Mouse (Mus musculus) olfactory bulb, adult 2 months (tissue): ENCODE measurements around the gene Ampd1. TPM values are rescaled to one million over a fixed set of nuclear protein-coding genes. Genes with fewer than 3 reads are reported as not detected.

Experiments
- H3K27ac ChIP-seq: fragments of 200-500 bp; 2 replicates; pipeline ENCODE4 v1.5.1; 2012; ENCODE audit warnings: low read depth, low read length; ENCODE audit not compliant: insufficient read depth
- H3K4me1 ChIP-seq: fragments of 200-500 bp; 2 replicates; pipeline ENCODE4 v1.6.1; 2012; ENCODE audit warnings: low read length; ENCODE audit not compliant: control insufficient read depth, insufficient read depth
- H3K4me3 ChIP-seq: fragments of 200-500 bp; 2 replicates; pipeline ENCODE4 v1.5.1; 2012; ENCODE audit warnings: mild to moderate bottlenecking, low read depth, low read length, moderate library complexity; ENCODE audit not compliant: insufficient read depth
- CTCF ChIP-seq: fragments of 200-500 bp; IDR thresholded peaks from 2 replicates; pipeline ENCODE4 v1.5.1; 2012; ENCODE audit warnings: low read depth, mild to moderate bottlenecking, low read length, moderate library complexity; ENCODE audit not compliant: insufficient read depth
- POLR2A ChIP-seq: fragments of 200-500 bp; IDR thresholded peaks from 2 replicates; pipeline ENCODE4 v1.6.1; 2012; ENCODE audit warnings: mild to moderate bottlenecking, low read depth, low read length, moderate library complexity; ENCODE audit not compliant: insufficient read depth
- WGBS: fragments of 180-500 bp; shearing (Covaris S2); methylation state at CpG from one replicate; pipeline ENCODE4 v1.1.7; 2018; 5-methylcytosine and 5-hydroxymethylcytosine counted together
- polyA plus RNA-seq: library from polyadenylated mRNA; stranded (reverse); fragments of >200 nt; gene quantifications from 2 replicates; pipeline ENCODE4 v1.2.4, GENCODE M21; 2012; ENCODE audit warnings: low replicate concordance; ENCODE audit not compliant: missing spikeins, insufficient read depth, insufficient read length

Ampd1 gene
- polyA plus RNA-seq, 1 experiment, result not detected

GRCm38 (mm10) chr3:103075871-103076270 is 2.1 kb downstream of the Ampd1 start:
- Histone ChIP-seq H3K4me1 (no peaks in the 10 kb centered on the region), H3K4me3 (no peak overlapping the region), H3K27ac (no peak overlapping the region)
- 89% methylated on average over 9 of the region's 9 CpGs for WGBS
- TF ChIP-seq POLR2A (no peak), CTCF (no peak)

- Histone ChIP-seq H3K4me3 (no peak overlapping the region), H3K27ac (no peak overlapping the region), H3K4me1 (no peaks in the 10 kb centered on the region)
- TF ChIP-seq CTCF (no peak), POLR2A (no peak)
- 92% methylated on average over 9 of the region's 9 CpGs for WGBS
Measured at GRCm38 (mm10) chr3:103076476-103076875, 2.7 kb downstream of the Ampd1 start.

- Histone ChIP-seq H3K4me1 (no peaks in the 10 kb centered on the region), H3K27ac (no peak overlapping the region), H3K4me3 (no peak overlapping the region)
- 79% methylated on average over 9 of the region's 9 CpGs for WGBS
- TF ChIP-seq CTCF (no peak), POLR2A (no peak)
Measured at GRCm38 (mm10) chr3:103079301-103079700, 5.5 kb downstream of the Ampd1 start.

- 69% methylated on average over 11 of the region's 11 CpGs for WGBS
- TF ChIP-seq CTCF (no peak), POLR2A (no peak)
- Histone ChIP-seq H3K4me1 (no peaks in the 10 kb centered on the region), H3K4me3 (no peak overlapping the region), H3K27ac (no peak overlapping the region)
Measured at GRCm38 (mm10) chr3:103081051-103081450, 7.2 kb downstream of the Ampd1 start.

GRCm38 (mm10) chr3:103081861-103082453 is 8.1 kb downstream of the Ampd1 start:
- no peak overlapping the region for H3K4me3 ChIP-seq
- H3K27ac ChIP-seq, result no peak overlapping the region
- TF ChIP-seq CTCF (no peak), POLR2A (no peak)
- no peaks in the 10 kb centered on the region for H3K4me1 ChIP-seq
- WGBS, result 89% methylated on average over 17 of the region's 17 CpGs

GRCm38 (mm10) chr3:103082761-103083160 is 8.9 kb downstream of the Ampd1 start:
- WGBS, result 89% methylated on average over 5 of the region's 5 CpGs
- H3K4me3 ChIP-seq, result no peak overlapping the region
- no peak for TF ChIP-seq POLR2A

GRCm38 (mm10) chr3:103085986-103086385 is 12.2 kb downstream of the Ampd1 start:
- no peak overlapping the region for H3K27ac ChIP-seq
- 79% methylated on average over 3 of the region's 3 CpGs for WGBS
- no peak for TF ChIP-seq CTCF
- TF ChIP-seq POLR2A, result no peak

More at GRCm38 (mm10) chr3:103082761-103083160, 8.9 kb downstream of the Ampd1 start:
- no peak overlapping the region for H3K27ac ChIP-seq
- H3K4me1 ChIP-seq, result no peaks in the 10 kb centered on the region

GRCm38 (mm10) chr3:103091753-103092152 is 17.9 kb downstream of the Ampd1 start:
- TF ChIP-seq CTCF, result no peak
- no peak for TF ChIP-seq POLR2A
- no peaks in the 10 kb centered on the region for H3K4me1 ChIP-seq
- no peak overlapping the region for H3K4me3 ChIP-seq
- 100% methylated on average over 2 of the region's 2 CpGs for WGBS
- H3K27ac ChIP-seq, result no peak overlapping the region

More at GRCm38 (mm10) chr3:103085986-103086385, 12.2 kb downstream of the Ampd1 start:
- no peaks in the 10 kb centered on the region for H3K4me1 ChIP-seq
- no peak overlapping the region for H3K4me3 ChIP-seq

GRCm38 (mm10) chr3:103098662-103099061 is 24.8 kb downstream of the Ampd1 start:
- no peak overlapping the region for H3K27ac ChIP-seq
- TF ChIP-seq POLR2A (no peak), CTCF (no peak)
- 83% methylated on average over 23 of the region's 23 CpGs for WGBS
- no peak overlapping the region for H3K4me3 ChIP-seq
- peaks cover 13% of the 10 kb centered on the region for H3K4me1 ChIP-seq
